Mouse (Mus musculus) neural tube, embryonic 10.5 days (tissue): ENCODE measurements at regions not wholly inside any gene's neighbourhood (a gene's known extent, or its start where the extent isn't known, plus 50 kb on each side); places are given as distances from the start of the nearest gene placed in this dataset.

ENCODE experiments used
- DNase-seq: peaks from one replicate; pipeline ENCODE4 v3.0.0-alpha.2; 2017; ENCODE audit warnings: low spot score; ENCODE audit errors: extremely low spot score

GRCm38 (mm10) chr3:120761223-120761622 lies 410.3 kb downstream of the Rwdd3 start:
- DNase-seq, result no peak

GRCm38 (mm10) chr3:120748513-120748912 lies 423.0 kb downstream of the Rwdd3 start:
- peak; percentile 19 for DNase-seq

- peak; percentile 28 for DNase-seq
These were observed 423.8 kb downstream of the Rwdd3 start for GRCm38 (mm10) chr3:120747678-120748077.

GRCm38 (mm10) chr3:120733332-120733731 lies 438.2 kb downstream of the Rwdd3 start:
- DNase-seq, result no peak

GRCm38 (mm10) chr3:120732391-120732790 lies 439.1 kb downstream of the Rwdd3 start:
- DNase-seq, result no peak

- no peak for DNase-seq
These were observed 440.2 kb downstream of the Rwdd3 start for GRCm38 (mm10) chr3:120731287-120731686.

- DNase-seq, result no peak
These were observed 441.3 kb downstream of the Rwdd3 start for GRCm38 (mm10) chr3:120730225-120730624.

- DNase-seq, result no peak
These were observed 441.8 kb downstream of the Rwdd3 start for GRCm38 (mm10) chr3:120729671-120730070.

GRCm38 (mm10) chr3:120685227-120685626 lies 486.3 kb downstream of the Rwdd3 start:
- no peak for DNase-seq

GRCm38 (mm10) chr3:120675906-120676305 lies 495.6 kb downstream of the Rwdd3 start:
- no peak for DNase-seq

GRCm38 (mm10) chr3:120668654-120669053 lies 502.8 kb downstream of the Rwdd3 start:
- no peak for DNase-seq

- DNase-seq, result no peak
These were observed 509.0 kb downstream of the Rwdd3 start for GRCm38 (mm10) chr3:120662521-120662920.

- DNase-seq, result no peak
These were observed 510.7 kb downstream of the Rwdd3 start for GRCm38 (mm10) chr3:120660776-120661175.

- no peak for DNase-seq
These were observed 522.2 kb downstream of the Rwdd3 start for GRCm38 (mm10) chr3:120649047-120649868.

- no peak for DNase-seq
These were observed 523.1 kb downstream of the Rwdd3 start for GRCm38 (mm10) chr3:120648391-120648790.

GRCm38 (mm10) chr3:120636669-120637305 lies 534.7 kb downstream of the Rwdd3 start:
- no peak for DNase-seq

- no peak for DNase-seq
These were observed 553.1 kb downstream of the Rwdd3 start for GRCm38 (mm10) chr3:120618358-120618757.

GRCm38 (mm10) chr3:120594226-120594625 lies 577.3 kb downstream of the Rwdd3 start:
- no peak for DNase-seq

- DNase-seq, result no peak
These were observed 580.3 kb downstream of the Rwdd3 start for GRCm38 (mm10) chr3:120591183-120591582.

GRCm38 (mm10) chr3:120570806-120571425 lies 600.6 kb downstream of the Rwdd3 start:
- no peak for DNase-seq

- no peak for DNase-seq
These were observed 629.7 kb downstream of the Rwdd3 start for GRCm38 (mm10) chr3:120541556-120542476.
